Mouse (Mus musculus): ENCODE measurements around the gene Plekhm3.

Gene Plekhm3

GRCm38 (mm10) chr1:64757254-64757653 lies 199.4 kb downstream of the Plekhm3 start:
- DNase-seq = no peak

- DNase-seq = peak in 1 of 2 experiments; percentile 13
Measured at GRCm38 (mm10) chr1:64756640-64757030, 200.0 kb downstream of the Plekhm3 start.

GRCm38 (mm10) chr1:64755971-64756639 lies 200.5 kb downstream of the Plekhm3 start:
- no peak for DNase-seq

GRCm38 (mm10) chr1:64754658-64755057 lies 202.0 kb downstream of the Plekhm3 start:
- no peak for DNase-seq

GRCm38 (mm10) chr1:64753668-64754067 lies 203.0 kb downstream of the Plekhm3 start:
- peak in 1 of 2 experiments; percentile 12 for DNase-seq

- DNase-seq = peak; percentile 13 to 33
Measured at GRCm38 (mm10) chr1:64753109-64753508, 203.5 kb downstream of the Plekhm3 start.

- no peak for DNase-seq
Measured at GRCm38 (mm10) chr1:64744616-64745015, 212.0 kb downstream of the Plekhm3 start.

- peak in 1 of 2 experiments; percentile 33 for DNase-seq
Measured at GRCm38 (mm10) chr1:64742741-64743408, 213.7 kb downstream of the Plekhm3 start.

- DNase-seq = peak; percentile 73 to 82
Measured at GRCm38 (mm10) chr1:64738661-64739082, 218.0 kb downstream of the Plekhm3 start.

GRCm38 (mm10) chr1:64738180-64738555 lies 218.5 kb downstream of the Plekhm3 start:
- no peak for DNase-seq

- peak; percentile 95 to 98 for DNase-seq
Measured at GRCm38 (mm10) chr1:64737502-64738179, 219.0 kb downstream of the Plekhm3 start, which contains the start of gene Fzd5. Gene Fzd5, minus strand, starts transcription at chr1:64737751.

GRCm38 (mm10) chr1:64736681-64737501 lies 219.7 kb downstream of the Plekhm3 start:
- DNase-seq = no peak

All from kidney, postnatal 4 days (tissue).